27 mouse cellular contexts compared by ENCODE assay signal in genomic region chr2:114115563-114115962, GRCm38 (mm10).
A peak's percentile ranks its signal among the peaks of the same experiment; 100 is the strongest.
DNase-seq lines count a peak whose midpoint lies in the region; ATAC-seq and TF ChIP-seq lines count a peak whose summit lies in the region.
"Had no signal": no experiment of that assay in that cellular context is flagged by ENCODE, and none has a peak within 500 bp of the region (broad histone marks: within the 10 kb centered on the region; RNA-seq: fewer than 3 reads in every experiment).

No protein-coding gene starts in this region.

- no peak for DNase-seq in liver, embryonic 11.5 days (ENCODE audit: low spot score)
- DNase-seq in liver, postnatal 0 days = no peak
- DNase-seq in c-Kit-positive CD71-positive TER-119-positive erythroid progenitor cells, embryonic 14.5 days (ENCODE audit: low spot score) = peak; percentile 33
- DNase-seq in liver, embryonic 14.5 days (ENCODE audit: low read depth in 3 of 3, low spot score in 3 of 3) = peak in 2 of 3 experiments; percentile 14 to 28
- DNase-seq in midbrain, embryonic 11.5 days (ENCODE audit: low spot score, missing footprints) = no peak
- DNase-seq in urinary bladder, postnatal 25 days (ENCODE audit: low spot score) = no peak
- DNase-seq: adrenal gland, adult 8-10 months; adrenal gland, postnatal 14 days; adrenal gland, postnatal 36 days; B cell, adult 2 months; cerebellum, adult 11 months; cerebellum, adult 18-20 months; cerebellum, adult 8-10 months; cerebellum, adult 9-11 months; cerebellum, postnatal 14 days; cerebellum, postnatal 36 days; embryo, embryonic 11 days had no signal

- H3K9ac ChIP-seq in liver, embryonic 11.5 days (ENCODE audit: low read depth, low read length) = no peak overlapping the region
- no peak overlapping the region for H3K9ac ChIP-seq in liver, postnatal 0 days (replicated peaks)
- H3K9ac ChIP-seq in liver, embryonic 14.5 days (replicated peaks) = no peak overlapping the region
- no peak overlapping the region for H3K9ac ChIP-seq in liver, embryonic 16.5 days (ENCODE audit: low read depth, low read length)
- H3K9ac ChIP-seq in midbrain, embryonic 13.5 days (replicated peaks) = no peak overlapping the region
- no peak overlapping the region for H3K9ac ChIP-seq in midbrain, embryonic 11.5 days (ENCODE audit: low read length)
- H3K9ac ChIP-seq: embryonic facial prominence, embryonic 12.5 days; forebrain, embryonic 13.5 days; forebrain, embryonic 15.5 days had no signal

- H3K27me3 ChIP-seq in liver, embryonic 11.5 days (replicated peaks; ENCODE audit: control insufficient read depth, insufficient read depth, low read length) = no peaks in the 10 kb centered on the region
- no peaks in the 10 kb centered on the region for H3K27me3 ChIP-seq in liver, postnatal 0 days (ENCODE audit: insufficient read depth, low read length)
- no peaks in the 10 kb centered on the region for H3K27me3 ChIP-seq in liver, embryonic 14.5 days (ENCODE audit: control insufficient read depth, insufficient read depth, low read length)
- H3K27me3 ChIP-seq in liver, embryonic 16.5 days (ENCODE audit: control insufficient read depth, insufficient read depth, low read depth, low read length) = no peaks in the 10 kb centered on the region
- H3K27me3 ChIP-seq in midbrain, embryonic 13.5 days = no peaks in the 10 kb centered on the region
- no peaks in the 10 kb centered on the region for H3K27me3 ChIP-seq in midbrain, embryonic 11.5 days (ENCODE audit: control insufficient read depth, insufficient read depth, low read length)
- H3K27me3 ChIP-seq: CH12.LX; embryonic facial prominence, embryonic 12.5 days; forebrain, embryonic 13.5 days; forebrain, embryonic 15.5 days; Patski had no signal

- no peaks in the 10 kb centered on the region; the same call in 1 of the 2 replicates for H3K4me1 ChIP-seq in liver, embryonic 11.5 days (replicated peaks; ENCODE audit: control insufficient read depth, insufficient read depth, low read length)
- no peaks in the 10 kb centered on the region for H3K4me1 ChIP-seq in liver, postnatal 0 days (ENCODE audit: insufficient read depth)
- H3K4me1 ChIP-seq in liver, embryonic 14.5 days (replicated peaks; ENCODE audit: control insufficient read depth in 2 of 2, insufficient read depth in 2 of 2, low read length in 1 of 2) = peaks cover 0 to 16% of the 10 kb centered on the region in 2 experiments
- peaks cover 3% of the 10 kb centered on the region; the same call in 1 of the 2 replicates for H3K4me1 ChIP-seq in liver, embryonic 16.5 days (ENCODE audit: control insufficient read depth, low read depth, low read length)
- H3K4me1 ChIP-seq in midbrain, embryonic 13.5 days (replicated peaks) = no peaks in the 10 kb centered on the region
- H3K4me1 ChIP-seq in midbrain, embryonic 11.5 days (ENCODE audit: control insufficient read depth, insufficient read depth, low read length) = no peaks in the 10 kb centered on the region
- H3K4me1 ChIP-seq: embryonic facial prominence, embryonic 12.5 days; forebrain, embryonic 13.5 days; forebrain, embryonic 15.5 days had no signal

- peak; percentile 81 for ATAC-seq in liver, embryonic 11.5 days (replicated peaks; ENCODE audit: low FRiP score)
- ATAC-seq in liver, postnatal 0 days = no peak
- peak; percentile 74 for ATAC-seq in liver, embryonic 14.5 days (ENCODE audit: insufficient read depth)
- ATAC-seq in liver, embryonic 16.5 days (ENCODE audit: low read depth) = peak; percentile 74
- no peak for ATAC-seq in midbrain, embryonic 13.5 days
- no peak for ATAC-seq in midbrain, embryonic 11.5 days (ENCODE audit: low FRiP score)
- ATAC-seq: activated CD4-positive, CD25-positive, alpha-beta regulatory T cell, adult 4 months; CD4-positive, CD25-positive, alpha-beta regulatory T cell, adult 4 months; forebrain, embryonic 13.5 days; forebrain, embryonic 15.5 days; Patski had no signal

- 66% methylated on average over 4 of the region's 4 CpGs for WGBS in liver, embryonic 11.5 days
- 68% methylated on average over 4 of the region's 4 CpGs for WGBS in liver, postnatal 0 days (ENCODE audit: insufficient replicate concordance)
- 30% methylated on average over 4 of the region's 4 CpGs for WGBS in liver, embryonic 14.5 days (ENCODE audit: insufficient replicate concordance)
- WGBS in liver, embryonic 16.5 days (ENCODE audit: insufficient replicate concordance) = 45% methylated on average over 4 of the region's 4 CpGs
- 97% methylated on average over 4 of the region's 4 CpGs for WGBS in midbrain, embryonic 13.5 days
- WGBS in midbrain, embryonic 11.5 days = 95% methylated on average over 4 of the region's 4 CpGs

- TF ChIP-seq CTCF in liver, postnatal 0 days (IDR thresholded peaks at IDR 0.05; ENCODE audit: low read depth) = no peak
- no peak for TF ChIP-seq CTCF in liver, embryonic 14.5 days (IDR thresholded peaks at IDR 0.05; ENCODE audit: low read depth)

- H3K27ac ChIP-seq in liver, embryonic 11.5 days (ENCODE audit: low read depth, low read length) = no peak overlapping the region
- H3K27ac ChIP-seq in liver, postnatal 0 days (ENCODE audit: low read depth) = no peak overlapping the region
- H3K27ac ChIP-seq in liver, embryonic 14.5 days = no peak overlapping the region
- no peak overlapping the region for H3K27ac ChIP-seq in liver, embryonic 16.5 days (ENCODE audit: low read length)
- no peak overlapping the region for H3K27ac ChIP-seq in midbrain, embryonic 13.5 days
- H3K27ac ChIP-seq in midbrain, embryonic 11.5 days (ENCODE audit: low read depth, low read length) = no peak overlapping the region
- H3K27ac ChIP-seq: embryonic facial prominence, embryonic 12.5 days; forebrain, embryonic 13.5 days; forebrain, embryonic 15.5 days had no signal

- H3K36me3 ChIP-seq in liver, embryonic 11.5 days (ENCODE audit: control insufficient read depth, insufficient read depth, low read length) = peaks cover 22% of the 10 kb centered on the region; the same call in 1 of the 2 replicates
- peaks cover 52% of the 10 kb centered on the region for H3K36me3 ChIP-seq in liver, postnatal 0 days (replicated peaks; ENCODE audit: insufficient read depth, low read length)
- peaks cover 31% of the 10 kb centered on the region for H3K36me3 ChIP-seq in liver, embryonic 14.5 days (replicated peaks; ENCODE audit: control insufficient read depth, insufficient read depth, low read depth)
- peaks cover 20% of the 10 kb centered on the region for H3K36me3 ChIP-seq in liver, embryonic 16.5 days (ENCODE audit: control insufficient read depth, insufficient read depth)
- peaks cover 65% of the 10 kb centered on the region for H3K36me3 ChIP-seq in midbrain, embryonic 13.5 days
- H3K36me3 ChIP-seq in midbrain, embryonic 11.5 days (ENCODE audit: control insufficient read depth, insufficient read depth, low read length) = peaks cover 18% of the 10 kb centered on the region

- no peak overlapping the region for H3K4me3 ChIP-seq in liver, embryonic 11.5 days (ENCODE audit: low read depth, low read length)
- no peak overlapping the region for H3K4me3 ChIP-seq in liver, postnatal 0 days (ENCODE audit: low read depth, low read length)
- H3K4me3 ChIP-seq in liver, embryonic 14.5 days (ENCODE audit: insufficient read depth in 1 of 2, low read depth in 2 of 2, low read length in 2 of 2) = no peak overlapping the region
- H3K4me3 ChIP-seq in liver, embryonic 16.5 days (ENCODE audit: low read depth, low read length) = no peak overlapping the region
- no peak overlapping the region for H3K4me3 ChIP-seq in midbrain, embryonic 13.5 days (replicated peaks)
- no peak overlapping the region for H3K4me3 ChIP-seq in midbrain, embryonic 11.5 days (ENCODE audit: low read depth, low read length)
- H3K4me3 ChIP-seq: embryonic facial prominence, embryonic 12.5 days; forebrain, embryonic 13.5 days; forebrain, embryonic 15.5 days had no signal

- no peaks in the 10 kb centered on the region for H3K9me3 ChIP-seq in liver, embryonic 11.5 days (ENCODE audit: control insufficient read depth, low read length)
- no peaks in the 10 kb centered on the region for H3K9me3 ChIP-seq in liver, postnatal 0 days (ENCODE audit: low read length)
- no peaks in the 10 kb centered on the region for H3K9me3 ChIP-seq in liver, embryonic 14.5 days (ENCODE audit: control insufficient read depth, low read length)
- no peaks in the 10 kb centered on the region for H3K9me3 ChIP-seq in liver, embryonic 16.5 days (replicated peaks; ENCODE audit: control insufficient read depth, low read length)
- H3K9me3 ChIP-seq in midbrain, embryonic 13.5 days = no peaks in the 10 kb centered on the region
- no peaks in the 10 kb centered on the region for H3K9me3 ChIP-seq in midbrain, embryonic 11.5 days (ENCODE audit: control insufficient read depth, low read length)
- H3K9me3 ChIP-seq: embryonic facial prominence, embryonic 12.5 days; forebrain, embryonic 13.5 days; forebrain, embryonic 15.5 days; G1E had no signal

- H3K4me2 ChIP-seq in liver, embryonic 11.5 days = no peak overlapping the region
- no peak overlapping the region for H3K4me2 ChIP-seq in liver, postnatal 0 days (ENCODE audit: low read depth, low read length)
- H3K4me2 ChIP-seq in liver, embryonic 14.5 days (ENCODE audit: low read depth) = peak overlapping the region; percentile 8; the same call in 1 of the 2 replicates
- H3K4me2 ChIP-seq in liver, embryonic 16.5 days (ENCODE audit: low read depth, low read length) = no peak overlapping the region
- H3K4me2 ChIP-seq in midbrain, embryonic 13.5 days (replicated peaks) = no peak overlapping the region
- no peak overlapping the region for H3K4me2 ChIP-seq in midbrain, embryonic 11.5 days
- H3K4me2 ChIP-seq: embryonic facial prominence, embryonic 12.5 days; forebrain, embryonic 13.5 days; forebrain, embryonic 15.5 days had no signal

- no peak for TF ChIP-seq EP300 in liver, postnatal 0 days (IDR thresholded peaks at IDR 0.05; ENCODE audit: low read depth)
- TF ChIP-seq EP300 in liver, embryonic 14.5 days (IDR thresholded peaks at IDR 0.05; ENCODE audit: low read depth) = peak; percentile 79

Comparison
In these comparisons a context has a peak if more than half of its experiments do, and no peak if none do; other contexts are left out.
1. ATAC-seq: peak in liver, embryonic 11.5 days (single experiment), liver, embryonic 14.5 days (single experiment) and liver, embryonic 16.5 days (single experiment); none in liver, postnatal 0 days (single experiment), midbrain, embryonic 13.5 days (single experiment) and midbrain, embryonic 11.5 days (single experiment).
2. DNase-seq: peak in c-Kit-positive CD71-positive TER-119-positive erythroid progenitor cells, embryonic 14.5 days (single experiment) and liver, embryonic 14.5 days (2 of 3); none in liver, embryonic 11.5 days (single experiment), liver, postnatal 0 days (single experiment), midbrain, embryonic 11.5 days (single experiment) and urinary bladder, postnatal 25 days (single experiment).